Mouse (Mus musculus): ENCODE results near the gene Vav2.
A peak's percentile ranks its signal among the peaks of the same experiment; 100 is the strongest.

Gene Vav2

DNA sequence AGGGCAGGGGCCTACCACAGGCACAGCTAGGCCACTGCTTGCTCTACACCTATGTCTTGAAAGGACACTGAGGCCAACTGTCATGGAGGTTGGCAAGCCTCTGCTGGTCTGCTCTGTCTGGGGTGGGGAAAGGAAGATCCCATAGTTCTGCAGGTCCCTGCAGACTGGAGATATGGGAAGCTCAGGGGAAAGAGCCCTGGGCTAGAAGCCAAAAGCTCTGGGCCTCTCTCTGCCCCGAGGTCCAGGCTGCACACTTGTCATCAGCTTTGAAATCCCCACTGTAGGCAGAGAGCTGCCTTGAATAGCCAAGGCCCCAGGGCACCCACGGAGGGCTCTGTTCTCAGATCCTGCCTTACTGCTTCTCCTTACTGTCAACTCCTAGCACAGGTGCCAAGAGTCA lies 158.5 kb downstream of the Vav2 start:
- DNase-seq (ENCODE audit: low read depth, low spot score), result no peak

DNA sequence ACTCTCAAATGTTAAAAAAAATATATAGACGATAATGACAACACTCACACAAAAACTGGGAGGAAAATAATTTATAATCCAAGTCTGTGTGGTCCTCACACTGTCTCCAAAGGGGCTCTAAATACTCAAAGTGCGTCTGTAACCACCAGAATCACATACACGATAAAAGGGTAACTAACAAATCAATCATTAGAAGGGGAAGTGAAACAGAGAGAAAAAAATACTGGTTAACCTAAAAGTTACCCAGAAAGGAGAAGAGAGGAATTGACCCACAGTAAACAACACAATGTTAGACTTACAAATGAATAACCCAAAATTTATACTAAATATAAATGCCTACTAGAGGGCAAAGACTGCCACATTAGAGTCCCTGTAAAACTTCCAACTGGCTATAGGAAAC lies 161.0 kb downstream of the Vav2 start:
- no peak for DNase-seq (ENCODE audit: low read depth, low spot score)

DNA sequence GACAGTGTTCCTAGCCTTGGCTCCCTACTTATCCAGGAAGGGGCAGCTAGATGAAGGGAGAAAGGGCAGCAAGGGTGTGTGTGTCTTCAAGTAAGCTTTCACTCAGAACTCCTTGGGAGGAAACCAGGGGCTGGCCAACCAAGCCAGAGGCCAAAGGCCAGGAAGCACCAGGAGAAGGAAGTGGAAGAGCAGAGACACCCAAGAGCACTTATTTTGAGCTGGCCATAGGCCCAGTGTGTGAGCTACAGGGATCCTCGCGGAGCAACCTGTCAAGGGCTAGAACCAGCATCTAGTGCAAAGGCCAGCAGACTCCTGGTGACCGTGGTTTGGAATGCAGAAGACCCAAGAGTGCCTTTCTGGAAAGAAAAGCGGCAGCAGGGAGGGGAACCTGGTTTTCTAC lies 163.8 kb downstream of the Vav2 start:
- no peak for DNase-seq (ENCODE audit: low read depth, low spot score)

DNA sequence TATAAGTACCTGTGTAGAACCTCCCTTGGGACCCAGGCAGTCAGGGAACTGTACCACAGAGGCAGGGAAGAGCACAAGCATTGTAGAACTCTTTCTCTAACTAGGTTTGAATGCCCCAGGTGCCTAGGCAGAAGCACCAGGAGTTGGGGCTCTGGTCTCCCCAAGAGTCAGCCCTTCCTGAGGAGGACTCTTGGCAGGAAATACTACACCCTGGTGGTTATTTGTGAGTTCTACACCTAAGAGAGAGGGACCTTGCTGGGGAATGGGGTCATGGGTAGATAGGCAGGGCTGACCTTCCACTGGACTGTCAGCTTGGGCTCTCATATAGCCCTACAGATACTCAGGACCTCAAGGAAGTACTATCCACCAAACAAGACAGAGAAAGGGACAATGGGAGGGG lies 175.4 kb downstream of the Vav2 start:
- no peak for DNase-seq (ENCODE audit: low read depth, low spot score)

DNA sequence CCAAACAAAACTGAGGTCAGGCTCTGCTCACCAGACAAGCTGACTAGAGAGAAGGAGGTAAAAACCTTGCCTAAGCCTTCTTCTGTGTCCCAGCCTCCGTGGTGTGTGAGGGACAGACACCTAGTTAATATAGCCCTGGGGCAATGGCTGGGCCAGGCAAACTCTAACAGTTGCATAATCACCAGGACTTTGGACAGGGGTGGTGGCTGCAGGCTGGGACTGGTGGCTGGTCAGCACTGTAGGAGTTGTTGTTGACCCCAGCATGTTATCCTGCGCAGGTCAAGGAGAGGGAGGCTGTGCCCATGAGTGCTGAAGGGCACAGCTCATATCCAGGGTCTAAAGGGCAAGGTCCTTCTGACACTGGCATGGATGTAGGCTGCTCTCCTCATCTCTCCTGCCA lies 178.6 kb downstream of the Vav2 start, which contains the start of gene Sardh:
TSS of gene Sardh (minus strand) at position 127 of the 400 bp plus-strand sequence.
- DNase-seq (ENCODE audit: low read depth, low spot score), result no peak

DNA sequence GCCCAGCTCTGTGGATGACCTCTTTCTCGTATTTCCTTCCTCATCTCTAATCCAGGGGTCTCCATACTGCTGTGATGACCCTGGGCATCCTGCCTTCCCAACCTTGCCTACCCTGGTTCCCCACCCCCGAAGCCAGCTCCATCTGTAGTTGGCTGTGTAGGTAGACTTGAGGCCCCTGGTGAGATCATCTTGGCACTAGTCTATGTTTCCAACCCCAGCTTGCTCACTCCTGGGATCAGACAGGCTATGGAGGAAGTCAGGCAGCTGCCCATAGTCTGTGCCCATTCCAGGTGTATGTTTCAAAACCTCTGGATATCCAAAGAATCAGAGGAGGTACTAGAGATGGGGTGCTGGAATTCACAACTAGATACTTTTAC lies 179.4 kb downstream of the Vav2 start:
- no peak for DNase-seq (ENCODE audit: low read depth, low spot score)

DNA sequence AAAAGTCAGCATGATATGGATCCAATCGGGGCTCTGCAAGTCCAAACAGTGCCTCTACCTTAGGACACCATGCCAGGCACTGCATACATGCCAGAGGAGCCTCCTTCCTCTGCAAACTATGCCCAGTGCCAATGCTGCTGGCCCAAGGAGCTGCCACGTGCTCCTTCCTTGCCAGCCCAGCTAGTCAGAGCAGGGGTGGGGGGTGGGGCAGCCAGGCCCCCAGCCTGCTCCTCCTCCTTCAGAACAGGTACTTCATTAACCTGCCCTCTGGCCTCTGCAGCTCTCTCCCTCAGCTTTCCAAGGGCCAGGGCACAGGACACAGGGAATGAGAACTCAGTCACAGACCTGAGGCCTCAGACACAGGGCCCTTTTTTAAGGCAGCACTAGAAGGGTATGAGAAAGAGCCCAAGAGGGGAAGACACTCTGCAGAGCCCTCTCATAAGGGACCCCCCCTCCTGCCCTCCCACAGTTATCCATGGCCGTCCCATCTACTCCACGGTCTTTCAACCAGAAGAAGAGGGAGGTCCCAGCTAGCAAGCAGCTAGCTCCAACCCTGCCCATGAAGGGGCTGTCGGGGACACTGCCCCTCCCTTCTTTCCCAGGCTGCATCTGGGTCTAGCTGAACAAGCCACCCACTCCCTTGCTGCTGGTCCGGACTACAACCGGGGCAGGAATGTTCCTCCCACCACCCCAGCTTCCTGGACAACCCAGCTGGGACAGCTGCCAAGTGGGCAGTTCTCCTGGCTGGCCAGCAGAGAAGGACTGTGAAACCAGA lies 179.9 kb downstream of the Vav2 start:
- DNase-seq (ENCODE audit: low read depth, low spot score), result no peak

DNA sequence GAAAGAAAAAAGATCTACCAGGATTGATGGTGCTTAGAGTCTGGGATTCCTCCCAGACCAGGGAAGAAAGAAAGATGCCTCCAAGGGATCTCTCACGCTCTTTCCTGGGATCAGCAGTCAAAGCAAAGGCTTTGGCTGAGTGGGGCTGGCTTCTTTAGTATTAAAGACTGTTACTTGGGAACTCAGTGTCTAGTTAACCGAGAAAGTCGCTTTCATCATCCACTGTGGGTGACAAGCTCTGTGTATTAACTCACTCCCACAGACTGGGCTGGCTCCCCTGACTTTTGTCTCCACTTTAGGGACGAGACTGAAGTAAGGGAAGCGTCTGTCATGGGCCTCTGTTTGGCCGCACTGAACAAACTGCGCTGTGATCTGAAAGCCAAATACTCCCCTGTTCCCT lies 180.9 kb downstream of the Vav2 start:
- no peak for DNase-seq (ENCODE audit: low read depth, low spot score)

DNA sequence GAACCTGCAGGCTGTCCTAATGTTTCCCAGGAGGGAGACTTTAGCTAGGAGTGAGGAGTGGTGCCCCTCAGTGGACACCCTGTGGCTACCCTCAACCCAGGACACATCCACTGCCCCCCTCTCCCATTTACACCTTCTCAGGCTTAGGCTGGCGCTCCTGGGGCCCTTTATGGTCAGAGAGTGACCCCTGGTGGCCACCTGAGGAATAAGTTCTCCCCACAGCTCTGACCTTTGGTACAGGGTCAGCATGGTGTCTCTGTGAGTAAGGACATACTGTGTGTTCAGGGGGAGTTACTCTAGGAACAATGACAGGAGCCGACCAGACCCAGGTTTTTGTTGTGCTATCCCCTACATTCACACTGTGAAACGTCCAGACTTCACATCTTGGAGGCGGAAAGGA lies 189.5 kb downstream of the Vav2 start:
- peak; percentile 56 for DNase-seq (ENCODE audit: low read depth, low spot score)

DNA sequence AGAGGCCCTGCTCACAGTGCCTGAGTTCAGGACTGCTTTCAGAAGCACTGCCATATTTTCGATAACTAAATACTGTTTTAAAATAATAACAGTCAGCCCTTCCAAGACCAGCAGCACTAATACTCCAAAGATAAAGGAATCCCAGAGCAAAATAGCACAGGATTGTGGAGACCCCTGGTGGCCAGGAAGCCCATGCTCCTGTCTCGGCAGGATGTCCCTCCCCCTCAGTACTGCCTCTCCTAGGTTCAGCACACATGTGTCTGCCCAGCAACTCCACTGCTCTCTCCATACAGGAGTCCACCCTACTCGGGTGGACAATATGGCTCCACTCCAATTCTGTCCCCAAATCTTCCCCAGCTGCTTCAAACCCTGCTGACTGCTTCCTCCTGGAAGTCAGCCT lies 191.1 kb downstream of the Vav2 start:
- DNase-seq (ENCODE audit: low read depth, low spot score), result peak; percentile 44

DNA sequence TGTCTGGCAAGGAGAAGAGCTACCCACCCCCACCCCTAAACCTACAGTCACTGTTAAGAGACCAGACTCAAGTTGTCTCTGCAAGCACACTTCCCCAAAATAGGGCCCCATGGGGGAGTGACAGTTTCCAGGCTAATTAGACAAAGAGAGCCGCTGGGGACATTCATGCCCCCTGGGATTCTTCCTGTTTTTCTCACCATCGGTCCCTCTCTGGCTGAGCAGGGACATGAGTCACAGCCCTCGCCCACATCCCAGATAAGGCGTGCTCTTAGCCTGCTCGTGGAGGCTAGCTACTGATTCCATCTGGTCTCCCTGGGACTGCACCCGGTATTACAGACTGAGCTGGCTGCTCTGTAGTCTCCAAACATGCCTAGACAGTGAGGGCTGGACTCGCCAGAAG lies 194.5 kb downstream of the Vav2 start:
- no peak for DNase-seq (ENCODE audit: low read depth, low spot score)

DNA sequence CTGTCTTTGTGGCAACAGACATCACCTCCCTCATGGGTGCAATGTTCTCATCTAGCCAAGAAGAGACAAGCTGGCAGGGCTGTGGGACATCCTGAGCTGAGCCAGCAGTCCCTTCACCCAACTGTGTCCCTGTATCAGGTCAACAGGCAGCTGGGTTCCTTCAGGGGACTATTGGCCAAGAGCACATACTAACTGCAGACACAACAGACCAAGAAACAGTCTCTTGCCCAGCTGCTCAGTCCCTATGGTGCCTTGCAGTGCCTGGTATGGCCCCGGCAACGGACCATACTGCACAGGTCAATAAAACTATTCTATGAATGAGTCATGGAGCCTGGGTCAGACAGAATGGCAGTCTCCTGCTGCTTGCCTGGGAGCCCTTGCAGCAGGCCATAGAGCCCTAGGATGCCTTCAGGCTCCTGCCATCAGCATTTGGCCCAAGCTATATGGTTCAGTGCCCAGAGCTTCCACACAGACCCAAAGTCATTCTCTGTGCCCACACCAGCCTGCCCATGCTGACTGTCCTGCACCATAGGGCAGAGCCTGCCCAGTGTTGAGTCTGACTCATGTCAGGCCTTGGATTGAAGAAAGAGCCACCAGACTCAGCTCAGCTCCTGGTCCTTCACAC lies 197.2 kb downstream of the Vav2 start:
- DNase-seq (ENCODE audit: low read depth, low spot score), result no peak

DNA sequence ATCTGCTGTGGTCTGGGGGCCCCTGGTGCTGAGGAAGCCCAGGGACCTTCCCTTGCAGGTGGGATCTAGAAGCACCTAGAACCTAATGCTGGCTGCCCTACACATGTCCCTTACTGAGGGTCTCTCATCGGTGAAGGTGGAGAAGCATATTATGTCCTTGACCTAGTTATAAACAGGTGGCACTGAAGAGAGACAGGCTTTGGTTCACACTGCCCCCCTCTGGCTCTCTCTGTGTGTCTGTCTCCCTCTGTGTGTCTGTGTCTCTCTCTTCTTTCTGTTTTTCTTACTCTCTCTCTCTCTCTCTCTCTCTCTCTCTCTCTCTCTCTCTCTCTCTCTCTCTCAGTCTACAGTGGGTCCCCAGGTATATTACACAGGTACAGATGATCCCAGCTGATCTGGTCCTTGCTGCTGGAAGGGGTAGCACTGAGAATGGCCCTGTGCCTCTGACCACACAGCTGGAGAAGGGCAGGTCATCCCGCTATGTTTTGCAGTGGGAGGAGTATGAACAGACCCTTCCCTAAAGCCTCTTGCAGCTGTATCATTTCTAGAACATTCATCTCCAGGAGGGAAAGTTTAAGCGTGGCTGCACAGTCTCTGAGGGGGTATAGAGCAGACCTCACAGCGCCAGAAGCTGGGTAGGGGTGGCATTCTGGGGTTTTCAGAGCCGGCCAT lies 197.9 kb downstream of the Vav2 start:
- no peak for DNase-seq (ENCODE audit: low read depth, low spot score)

DNA sequence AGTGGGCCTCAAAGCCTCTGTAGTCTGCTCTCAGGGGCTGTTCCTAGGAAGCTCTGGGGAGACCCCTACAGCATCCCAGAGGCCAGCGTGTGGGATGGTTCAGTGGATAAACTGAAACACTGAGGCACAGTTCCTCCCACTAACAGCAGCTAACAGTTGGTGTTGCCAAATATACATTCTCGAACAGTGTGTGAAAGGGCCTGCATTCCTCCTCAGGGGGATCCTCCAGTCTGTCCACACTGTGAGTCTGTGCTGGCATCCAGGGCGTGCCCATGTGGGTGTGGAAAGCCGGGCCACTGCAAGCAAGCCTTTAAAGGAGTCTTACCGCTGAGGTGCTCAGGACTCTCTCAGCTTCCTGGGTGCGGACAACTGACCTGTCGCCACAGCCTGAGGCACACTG lies 200.3 kb downstream of the Vav2 start:
- no peak for DNase-seq (ENCODE audit: low read depth, low spot score)

DNA sequence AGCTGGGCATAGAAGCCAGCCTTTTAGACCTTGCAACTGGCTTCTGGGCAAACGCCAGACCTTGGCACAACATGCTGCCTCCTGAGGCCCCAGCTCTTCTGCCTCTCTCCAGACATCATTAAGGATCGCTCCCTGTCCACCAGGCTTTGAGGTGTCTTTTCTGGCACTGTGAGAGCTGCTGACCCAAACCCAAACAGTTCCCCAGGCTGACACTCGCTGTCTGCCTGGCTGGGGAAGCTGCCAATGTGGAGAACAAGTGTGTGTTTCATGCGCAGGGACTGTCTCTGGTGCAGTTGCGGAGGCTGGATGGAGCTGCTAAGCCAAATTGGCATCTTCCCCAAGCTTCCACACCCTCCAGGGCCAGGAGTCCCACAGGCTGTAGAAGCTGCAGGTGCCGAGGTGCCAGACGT lies 203.8 kb downstream of the Vav2 start:
- no peak for DNase-seq (ENCODE audit: low read depth, low spot score)

DNA sequence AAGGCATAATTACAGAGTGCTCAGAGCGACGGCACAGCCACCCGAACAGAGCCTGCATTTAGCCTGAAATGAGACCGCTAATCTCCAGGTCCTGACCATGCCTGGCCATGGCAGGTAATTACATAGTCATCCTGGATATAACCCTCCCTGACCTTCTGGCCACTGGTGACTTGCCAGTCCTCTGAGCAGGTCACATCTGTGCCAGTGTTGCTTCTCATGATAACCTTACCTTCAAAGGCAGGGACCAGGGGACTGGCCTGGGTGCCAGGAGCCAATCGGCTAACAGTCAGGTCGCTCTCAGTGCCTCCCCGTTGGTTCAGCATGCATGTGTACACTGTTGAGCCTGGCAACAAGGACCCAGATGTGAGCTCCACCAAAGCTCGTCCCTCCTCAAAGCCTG lies 208.3 kb downstream of the Vav2 start:
- no peak for DNase-seq (ENCODE audit: low read depth, low spot score)

DNA sequence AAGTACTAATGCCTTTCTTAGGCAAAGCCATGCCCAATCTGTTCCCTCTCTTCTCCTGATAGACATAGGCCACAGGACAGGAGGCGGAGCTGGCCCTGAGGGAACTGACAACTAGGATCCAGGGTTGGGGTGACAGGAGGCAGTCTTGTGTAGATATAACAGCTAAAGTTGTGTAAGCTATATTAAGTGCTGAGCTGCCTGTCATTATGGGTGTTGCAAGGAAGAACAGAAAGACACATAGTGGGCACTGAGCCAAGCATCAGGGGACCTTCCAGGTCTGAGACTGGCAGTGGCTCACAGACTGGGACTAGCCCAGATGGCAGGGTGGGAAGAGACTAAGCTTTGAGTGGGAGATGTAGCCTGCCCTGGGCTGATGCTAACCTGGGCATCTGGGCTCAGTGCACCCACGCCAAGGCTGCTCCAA lies 208.7 kb downstream of the Vav2 start:
- no peak for DNase-seq (ENCODE audit: low read depth, low spot score)

DNA sequence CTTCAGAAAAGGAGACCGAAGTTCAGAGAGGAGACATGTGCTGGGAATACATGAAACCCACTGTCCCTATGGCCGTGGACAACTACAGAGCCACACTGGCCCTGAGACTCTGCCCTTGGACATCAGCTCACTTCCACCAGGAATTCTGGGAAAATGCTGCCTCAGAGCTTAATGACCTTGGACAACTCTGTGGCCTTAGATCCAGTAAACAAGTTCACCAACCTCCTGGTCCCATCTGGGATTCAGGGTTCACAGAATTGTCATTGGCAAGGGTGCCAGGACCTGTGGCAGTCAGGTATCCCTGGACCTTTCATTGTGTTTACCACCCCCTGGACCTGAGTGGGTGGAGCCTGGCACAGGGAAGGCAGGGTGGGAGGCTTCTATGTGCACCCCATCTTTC lies 211.3 kb downstream of the Vav2 start:
- DNase-seq (ENCODE audit: low read depth, low spot score), result no peak

All from R1 (cell line).